Mouse (Mus musculus) embryonic facial prominence, embryonic 15.5 days (tissue): ENCODE results near the gene Tagap1. TPM values are rescaled to one million over a fixed set of nuclear protein-coding genes. Genes with fewer than 3 reads are reported as not detected.
A peak's percentile ranks its signal among the peaks of the same experiment; 100 is the strongest.
"Not testable (repeated sequence)": the region's sequence is repeated elsewhere in the genome, so short reads cannot be mapped to it uniquely, and the experiment has no call there.

Experiments
- ATAC-seq: fragments of 200-750 bp; cut with Nextera tagmentation; 2 replicates; pipeline ENCODE4 v1.8.0; 2017; ENCODE audit warnings: low read depth, moderate TSS enrichment; ENCODE audit not compliant: insufficient number of reproducible peaks, low FRiP score, low TSS enrichment
- H3K27ac ChIP-seq: fragments of 300-500 bp; sonication (generic); replicated peaks from 2 replicates; pipeline ENCODE4 v1.5.1; 2015; ENCODE audit warnings: mild to moderate bottlenecking, inconsistent platforms
- H3K27me3 ChIP-seq: fragments of 300-500 bp; sonication (generic); 2 replicates; pipeline ENCODE4 v1.6.1; 2015; ENCODE audit warnings: inconsistent platforms
- H3K36me3 ChIP-seq: fragments of 300-500 bp; sonication (generic); 2 replicates; pipeline ENCODE4 v1.6.1; 2015; ENCODE audit warnings: mild to moderate bottlenecking, inconsistent platforms
- H3K4me1 ChIP-seq: fragments of 300-500 bp; sonication (generic); 2 replicates; pipeline ENCODE4 v1.6.1; 2015; ENCODE audit warnings: inconsistent platforms
- H3K4me2 ChIP-seq: fragments of 300-500 bp; sonication (generic); replicated peaks from 2 replicates; pipeline ENCODE4 v1.6.1; 2015; ENCODE audit warnings: mild to moderate bottlenecking, inconsistent platforms
- H3K4me3 ChIP-seq: fragments of 300-500 bp; sonication (generic); replicated peaks from 2 replicates; pipeline ENCODE4 v1.5.1; 2015; ENCODE audit warnings: mild to moderate bottlenecking, inconsistent platforms
- H3K9ac ChIP-seq: fragments of 300-500 bp; sonication (generic); 2 replicates; pipeline ENCODE4 v1.6.1; 2015; ENCODE audit warnings: inconsistent platforms
- H3K9me3 ChIP-seq: fragments of 300-500 bp; sonication (generic); replicated peaks from 2 replicates; pipeline ENCODE4 v1.6.1; 2016; ENCODE audit warnings: inconsistent platforms
- WGBS: fragments of 180-500 bp; shearing (Covaris S2); methylation state at CpG from one replicate; pipeline ENCODE4 v1.1.7; 2015; 5-methylcytosine and 5-hydroxymethylcytosine counted together
- polyA plus RNA-seq: library from polyadenylated mRNA; unstranded; fragments of >200 nt; fragmentation: Nextera tagmentation; extraction: Ambion mirVana; gene quantifications from 2 replicates; pipeline ENCODE4 v1.2.1, GENCODE M21; 2015

Gene Tagap1
- polyA plus RNA-seq, 1 experiment from 2014 or later = 49.0 TPM

- 13% methylated on average over 5 of the region's 5 CpGs for whole genome bisulfite sequencing
- not testable (repeated sequence) for H3K9me3 ChIP-seq, H3K36me3 ChIP-seq, H3K27ac ChIP-seq, H3K9ac ChIP-seq, H3K4me1 ChIP-seq, H3K27me3 ChIP-seq, ATAC-seq
- peak overlapping the region; percentile 57 for H3K4me3 ChIP-seq
- H3K4me2 ChIP-seq = peak overlapping the region; percentile 53
Measured at GRCm38 (mm10) chr17:6979380-6979779, 18.4 kb upstream of the Tagap1 start.

- H3K27me3 ChIP-seq, H3K9me3 ChIP-seq, H3K27ac ChIP-seq, H3K9ac ChIP-seq, H3K4me1 ChIP-seq, H3K36me3 ChIP-seq: not testable (repeated sequence)
- Histone ChIP-seq H3K4me2 (peak within 1 kb of the TSS; percentile 53), H3K4me3 (peak within 1 kb of the TSS; percentile 57)
- peak; percentile 95 for ATAC-seq
- under 1% methylated on average over 48 of the region's 68 CpGs for WGBS
Measured at GRCm38 (mm10) chr17:6978287-6979248, 17.6 kb upstream of the Tagap1 start, which contains the start of gene Gm49721. Gm49721 (plus strand) TSS chr17:6978904.

- not testable (repeated sequence) for H3K9ac ChIP-seq, H3K27me3 ChIP-seq, H3K4me1 ChIP-seq, H3K4me3 ChIP-seq, H3K27ac ChIP-seq, H3K4me2 ChIP-seq, ATAC-seq, H3K36me3 ChIP-seq, H3K9me3 ChIP-seq
- WGBS = 69% methylated on average over 3 of the region's 3 CpGs
Measured at GRCm38 (mm10) chr17:6974985-6975384, 14.0 kb upstream of the Tagap1 start.

- H3K9ac ChIP-seq, ATAC-seq, H3K9me3 ChIP-seq, H3K4me3 ChIP-seq, H3K4me1 ChIP-seq, H3K4me2 ChIP-seq, H3K27me3 ChIP-seq, H3K27ac ChIP-seq, H3K36me3 ChIP-seq: not testable (repeated sequence)
- WGBS = 51% methylated on average over 4 of the region's 4 CpGs
Measured at GRCm38 (mm10) chr17:6972836-6973396, 12.0 kb upstream of the Tagap1 start.

- H3K4me2 ChIP-seq, H3K36me3 ChIP-seq, H3K27me3 ChIP-seq, H3K9ac ChIP-seq, H3K4me1 ChIP-seq, H3K4me3 ChIP-seq, H3K27ac ChIP-seq, H3K9me3 ChIP-seq: not testable (repeated sequence)
- ATAC-seq = peak; percentile 11; the same call in 1 of the 2 replicates
- WGBS = 75% methylated on average over 8 of the region's 8 CpGs
Measured at GRCm38 (mm10) chr17:6971238-6971637, 10.3 kb upstream of the Tagap1 start.

- not testable (repeated sequence) for H3K4me2 ChIP-seq, H3K27ac ChIP-seq, H3K27me3 ChIP-seq, ATAC-seq, H3K36me3 ChIP-seq, H3K9me3 ChIP-seq, H3K4me1 ChIP-seq, H3K4me3 ChIP-seq, H3K9ac ChIP-seq
- WGBS = 88% methylated on average over 1 of the region's 8 CpGs
Measured at GRCm38 (mm10) chr17:6970334-6970733, 9.4 kb upstream of the Tagap1 start, which contains the start of gene Rnaset2b. Rnaset2b (plus strand) TSS chr17:6970634.

GRCm38 (mm10) chr17:6967673-6968072, 6.7 kb upstream of the Tagap1 start:
- H3K27ac ChIP-seq, H3K4me2 ChIP-seq, H3K9me3 ChIP-seq, H3K36me3 ChIP-seq, H3K4me3 ChIP-seq, H3K4me1 ChIP-seq, H3K9ac ChIP-seq, H3K27me3 ChIP-seq, ATAC-seq: not testable (repeated sequence)
- WGBS = 29% methylated on average over 1 of the region's 1 CpGs

- not testable (repeated sequence) for H3K27ac ChIP-seq, H3K4me3 ChIP-seq, H3K9me3 ChIP-seq, H3K9ac ChIP-seq, H3K27me3 ChIP-seq, H3K4me2 ChIP-seq, ATAC-seq, H3K4me1 ChIP-seq, H3K36me3 ChIP-seq
- WGBS = 15% methylated on average over 6 of the region's 6 CpGs
Measured at GRCm38 (mm10) chr17:6965364-6965763, 4.4 kb upstream of the Tagap1 start.

- H3K9ac ChIP-seq, H3K27me3 ChIP-seq, H3K27ac ChIP-seq, H3K4me2 ChIP-seq, H3K9me3 ChIP-seq, H3K36me3 ChIP-seq, ATAC-seq, H3K4me3 ChIP-seq, H3K4me1 ChIP-seq: not testable (repeated sequence)
- WGBS = 57% methylated on average over 4 of the region's 4 CpGs
Measured at GRCm38 (mm10) chr17:6962936-6963335, 2.0 kb upstream of the Tagap1 start.

GRCm38 (mm10) chr17:6962339-6962738, 1.4 kb upstream of the Tagap1 start:
- 67% methylated on average over 4 of the region's 6 CpGs for WGBS
- H3K9me3 ChIP-seq, H3K27me3 ChIP-seq, H3K4me3 ChIP-seq, H3K4me2 ChIP-seq, H3K27ac ChIP-seq, ATAC-seq, H3K36me3 ChIP-seq, H3K9ac ChIP-seq, H3K4me1 ChIP-seq: not testable (repeated sequence)

GRCm38 (mm10) chr17:6961181-6962000, 435 bp upstream of the Tagap1 start:
- not testable (repeated sequence) for H3K9ac ChIP-seq, H3K9me3 ChIP-seq, H3K27me3 ChIP-seq, H3K27ac ChIP-seq, H3K36me3 ChIP-seq, H3K4me1 ChIP-seq
- H3K4me3 ChIP-seq = peak overlapping the region; percentile 52
- peak overlapping the region; percentile 43 for H3K4me2 ChIP-seq
- ATAC-seq = peak; percentile 98
- under 1% methylated on average over 21 of the region's 48 CpGs for WGBS
